Mouse (Mus musculus) testis, adult 2 months (tissue): ENCODE measurements around the gene Phykpl. TPM values are rescaled to one million over a fixed set of nuclear protein-coding genes. Genes with fewer than 3 reads are reported as not detected.

Source experiments
- H3K27ac ChIP-seq: fragments of 200-500 bp; 2 replicates; pipeline ENCODE4 v1.5.1; 2012; ENCODE audit warnings: low read depth, low read length; ENCODE audit not compliant: control insufficient read depth, insufficient read depth
- H3K27me3 ChIP-seq: fragments of 200-500 bp; 2 replicates; pipeline ENCODE4 v1.6.1; 2012; ENCODE audit warnings: mild to moderate bottlenecking, low read length, moderate library complexity; ENCODE audit not compliant: control insufficient read depth, insufficient read depth
- H3K36me3 ChIP-seq: fragments of 200-500 bp; 2 replicates; pipeline ENCODE4 v1.6.1; 2012; ENCODE audit warnings: mild to moderate bottlenecking, low read length; ENCODE audit not compliant: control insufficient read depth, insufficient read depth
- H3K4me1 ChIP-seq: fragments of 200-500 bp; 2 replicates; pipeline ENCODE4 v1.6.1; 2012; ENCODE audit warnings: low read length; ENCODE audit not compliant: control insufficient read depth, insufficient read depth
- H3K4me3 ChIP-seq: fragments of 200-500 bp; 2 replicates; pipeline ENCODE4 v1.5.1; 2012; ENCODE audit warnings: low read depth, mild to moderate bottlenecking, low read length, moderate library complexity, mixed read lengths; ENCODE audit not compliant: control insufficient read depth
- CTCF ChIP-seq: fragments of 200-500 bp; IDR thresholded peaks from 2 replicates; pipeline ENCODE4 v1.5.1; 2012; ENCODE audit warnings: low read depth, mild to moderate bottlenecking, inconsistent platforms, low read length, moderate library complexity; ENCODE audit not compliant: control insufficient read depth, insufficient read depth, insufficient replicate concordance
- POLR2A ChIP-seq: fragments of 200-500 bp; IDR thresholded peaks from 2 replicates; pipeline ENCODE4 v1.6.1; 2012; ENCODE audit warnings: low read depth, mild to moderate bottlenecking, inconsistent platforms, low read length, moderate library complexity; ENCODE audit not compliant: control insufficient read depth
- polyA plus RNA-seq: library from polyadenylated mRNA; depleted of rRNA; stranded (reverse); fragments of >200 nt; gene quantifications from 2 replicates; pipeline ENCODE4 v1.2.3, GENCODE M21; 2012

Phykpl gene
- polyA plus RNA-seq, 1 experiment = 7.3 TPM

DNA sequence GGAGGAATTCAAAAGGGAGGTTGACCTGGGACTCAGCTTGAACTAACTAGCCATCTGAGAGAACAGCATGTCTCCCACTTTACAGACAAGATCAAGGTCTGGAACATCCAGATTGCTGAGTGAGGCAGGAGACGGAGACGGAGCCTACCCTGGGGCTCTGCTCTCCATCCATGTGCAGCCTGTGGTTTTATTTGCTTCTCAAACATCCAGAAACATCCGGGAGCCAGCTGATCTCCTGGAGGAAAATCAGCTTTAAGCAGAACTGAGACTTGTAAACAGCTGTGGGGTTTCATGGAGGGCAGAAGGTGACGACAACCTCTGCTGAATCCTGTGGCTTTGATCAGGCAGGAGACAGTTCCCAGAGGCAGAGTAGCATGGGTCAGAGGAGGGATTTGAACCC is 38.7 kb upstream of the Phykpl start:
- no peak for TF ChIP-seq CTCF
- TF ChIP-seq POLR2A = no peak
- Histone ChIP-seq H3K27ac (no peak overlapping the region), H3K36me3 (no peaks in the 10 kb centered on the region), H3K27me3 (no peaks in the 10 kb centered on the region), H3K4me1 (no peaks in the 10 kb centered on the region), H3K4me3 (no peak overlapping the region)

DNA sequence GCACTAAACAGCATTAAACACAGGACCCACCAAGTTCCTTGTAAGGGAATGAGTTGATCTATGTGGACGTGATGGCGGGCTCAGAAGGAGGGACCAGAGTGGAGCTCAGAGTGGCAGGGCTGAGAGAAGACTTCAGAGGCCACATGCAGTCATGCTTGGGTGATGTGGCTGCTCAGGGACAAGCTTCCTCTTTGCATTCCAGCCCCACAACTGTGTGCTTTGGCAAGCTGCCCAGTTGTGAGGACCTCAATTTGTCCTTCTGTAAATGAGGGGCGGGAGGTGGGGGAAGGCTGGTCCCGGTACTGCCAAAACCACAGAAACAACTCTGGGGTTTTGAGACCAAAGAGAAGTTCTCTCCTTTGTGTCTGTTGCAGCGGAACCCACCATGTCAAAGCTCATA is 33.3 kb upstream of the Phykpl start:
- no peak overlapping the region for H3K27ac ChIP-seq
- no peak for TF ChIP-seq CTCF
- no peak for TF ChIP-seq POLR2A

DNA sequence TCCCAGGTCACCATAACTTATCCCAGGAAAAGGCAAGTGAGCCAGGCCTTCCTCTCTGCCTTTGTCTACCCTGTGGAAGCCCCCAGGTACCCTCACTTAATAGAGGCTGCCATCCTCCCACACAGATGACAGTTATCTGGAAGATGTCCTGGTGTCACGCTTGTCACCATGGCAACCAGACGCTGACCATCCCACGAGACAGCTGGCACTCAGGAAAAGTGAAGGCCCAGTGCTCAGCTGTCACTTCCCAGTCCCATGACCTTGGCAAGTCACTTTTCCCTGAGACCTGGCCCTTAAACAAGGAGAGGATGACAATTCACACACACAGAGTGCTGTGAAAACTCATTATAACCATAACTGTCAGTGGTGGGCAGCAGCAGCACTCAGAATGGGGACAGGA is 32.5 kb upstream of the Phykpl start:
- Histone ChIP-seq H3K4me1 (peaks cover 4% of the 10 kb centered on the region), H3K27me3 (no peaks in the 10 kb centered on the region), H3K27ac (no peak overlapping the region), H3K36me3 (no peaks in the 10 kb centered on the region), H3K4me3 (peak overlapping the region; percentile 19)
- TF ChIP-seq POLR2A = no peak; the same call in 1 of the 2 replicates
- no peak for TF ChIP-seq CTCF

More for the DNA sequence above, 33.3 kb upstream of the Phykpl start:
- Histone ChIP-seq H3K4me3 (no peak overlapping the region), H3K36me3 (no peaks in the 10 kb centered on the region), H3K4me1 (peaks cover 4% of the 10 kb centered on the region), H3K27me3 (no peaks in the 10 kb centered on the region)

DNA sequence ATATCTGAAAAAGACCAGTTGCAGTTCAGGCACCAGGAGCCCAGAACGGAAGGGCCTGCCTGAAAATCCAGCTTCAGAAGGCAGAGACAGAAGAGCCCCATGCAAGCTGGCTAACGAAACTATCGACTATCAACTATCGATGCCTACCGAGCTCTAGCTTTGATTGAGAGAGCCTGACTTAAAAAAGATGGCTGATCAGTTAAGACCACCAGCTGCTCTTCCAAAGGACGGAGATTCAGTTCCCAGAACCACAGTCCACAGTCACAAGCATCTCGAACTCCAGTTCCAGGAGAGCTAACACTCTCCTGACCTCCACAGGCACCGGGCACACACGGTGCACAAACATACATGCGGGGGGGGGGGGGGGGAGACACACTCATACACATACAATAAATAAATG is 30.0 kb upstream of the Phykpl start:
- Histone ChIP-seq H3K27ac (no peak overlapping the region), H3K27me3 (no peaks in the 10 kb centered on the region), H3K4me3 (peak overlapping the region; percentile 45), H3K36me3 (no peaks in the 10 kb centered on the region), H3K4me1 (peaks cover 4% of the 10 kb centered on the region)
- TF ChIP-seq CTCF (no peak), POLR2A (no peak)

GRCm38 (mm10) chr11:51555066-51555465 is 29.5 kb upstream of the Phykpl start:
- no peak overlapping the region for H3K27ac ChIP-seq
- H3K36me3 ChIP-seq = no peaks in the 10 kb centered on the region
- peaks cover 4% of the 10 kb centered on the region for H3K4me1 ChIP-seq
- no peak overlapping the region for H3K4me3 ChIP-seq
- no peaks in the 10 kb centered on the region for H3K27me3 ChIP-seq
- TF ChIP-seq POLR2A = no peak
- no peak for TF ChIP-seq CTCF

GRCm38 (mm10) chr11:51563276-51563675 is 21.3 kb upstream of the Phykpl start:
- H3K4me1 ChIP-seq = no peaks in the 10 kb centered on the region
- H3K27ac ChIP-seq = no peak overlapping the region
- H3K4me3 ChIP-seq = no peak overlapping the region
- TF ChIP-seq CTCF (no peak), POLR2A (no peak)
- no peaks in the 10 kb centered on the region for H3K36me3 ChIP-seq
- no peaks in the 10 kb centered on the region for H3K27me3 ChIP-seq

DNA sequence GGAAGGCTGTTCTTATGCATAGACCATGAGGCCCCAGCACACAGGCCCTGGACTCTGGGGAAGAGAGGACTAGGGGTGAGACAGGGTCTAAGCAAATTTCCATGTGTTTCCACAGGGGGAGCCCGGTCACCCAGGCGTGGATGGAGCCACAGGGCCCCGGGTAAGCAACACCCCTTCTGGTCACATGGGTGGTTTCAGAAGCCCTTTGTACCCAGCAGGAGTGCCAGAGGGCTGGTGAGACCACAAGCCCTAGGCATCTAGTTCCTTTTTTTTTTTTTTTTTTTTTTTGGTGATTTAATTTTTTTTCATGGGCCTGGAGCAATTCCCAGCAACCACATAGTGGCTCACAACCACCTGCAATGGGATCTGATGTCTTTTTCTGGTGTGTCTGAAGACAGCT is 19.5 kb upstream of the Phykpl start:
- no peak overlapping the region for H3K27ac ChIP-seq
- TF ChIP-seq CTCF = no peak
- H3K36me3 ChIP-seq = no peaks in the 10 kb centered on the region
- no peaks in the 10 kb centered on the region for H3K27me3 ChIP-seq
- no peaks in the 10 kb centered on the region for H3K4me1 ChIP-seq
- no peak overlapping the region for H3K4me3 ChIP-seq

GRCm38 (mm10) chr11:51565951-51566350 is 18.6 kb upstream of the Phykpl start:
- peak; percentile 75; the same call in 1 of the 2 replicates for TF ChIP-seq CTCF
- no peak for TF ChIP-seq POLR2A
- Histone ChIP-seq H3K36me3 (no peaks in the 10 kb centered on the region), H3K27ac (no peak overlapping the region), H3K27me3 (no peaks in the 10 kb centered on the region), H3K4me1 (no peaks in the 10 kb centered on the region), H3K4me3 (no peak overlapping the region)
